Comparison of ENCODE assay signal across 8 mouse cellular contexts in genomic region chr14:55885114-55885790, GRCm38 (mm10). TPM values are rescaled to one million over a fixed set of nuclear protein-coding genes. Genes with fewer than 3 reads are reported as not detected.
DNase-seq lines count a peak whose midpoint lies in the region; ATAC-seq and TF ChIP-seq lines count a peak whose summit lies in the region.

No protein-coding gene starts in this region.

- H3K4me2 ChIP-seq in embryonic facial prominence, embryonic 13.5 days = peak overlapping the region; percentile 88
- peak overlapping the region; percentile 71 for H3K4me2 ChIP-seq in hindbrain, embryonic 14.5 days (replicated peaks)

- peak; percentile 56 for DNase-seq in kidney, adult 18-20 months
- no peak for DNase-seq in kidney, postnatal 4 days
- no peak for DNase-seq in hindbrain, embryonic 14.5 days (ENCODE audit: low spot score)
- no peak for DNase-seq in urinary bladder, postnatal 36 days (ENCODE audit: low spot score in 2 of 2)
- no peak for DNase-seq in gastrocnemius, postnatal 36 days

- H3K4me1 ChIP-seq in E14TG2a.4 (replicated peaks; ENCODE audit: low read depth, low read length) = peaks cover 66% of the 10 kb centered on the region
- H3K4me1 ChIP-seq in embryonic facial prominence, embryonic 13.5 days = peaks cover 39% of the 10 kb centered on the region
- peaks cover 10% of the 10 kb centered on the region for H3K4me1 ChIP-seq in hindbrain, embryonic 14.5 days (replicated peaks; ENCODE audit: control insufficient read depth, insufficient read depth, low read length)

- no peaks in the 10 kb centered on the region for H3K9me3 ChIP-seq in E14TG2a.4 (ENCODE audit: low read length)
- H3K9me3 ChIP-seq in embryonic facial prominence, embryonic 13.5 days = no peaks in the 10 kb centered on the region
- H3K9me3 ChIP-seq in hindbrain, embryonic 14.5 days (ENCODE audit: control insufficient read depth, low read length) = no peaks in the 10 kb centered on the region

- H3K36me3 ChIP-seq in E14TG2a.4 (ENCODE audit: insufficient read depth, low read length) = peaks cover 42% of the 10 kb centered on the region
- peaks cover 40% of the 10 kb centered on the region for H3K36me3 ChIP-seq in embryonic facial prominence, embryonic 13.5 days
- peaks cover 33% of the 10 kb centered on the region for H3K36me3 ChIP-seq in hindbrain, embryonic 14.5 days (replicated peaks; ENCODE audit: control insufficient read depth, insufficient read depth)

- under 1% methylated on average over 24 of the region's 30 CpGs for WGBS in embryonic facial prominence, embryonic 13.5 days
- WGBS in hindbrain, embryonic 14.5 days = 1% methylated on average over 18 of the region's 30 CpGs

- H3K4me3 ChIP-seq in E14TG2a.4 (replicated peaks; ENCODE audit: low read length) = peak overlapping the region; percentile 84
- peak overlapping the region; percentile 77 for H3K4me3 ChIP-seq in embryonic facial prominence, embryonic 13.5 days
- H3K4me3 ChIP-seq in hindbrain, embryonic 14.5 days (replicated peaks; ENCODE audit: low read length) = peak overlapping the region; percentile 72

- H3K27me3 ChIP-seq in E14TG2a.4 (ENCODE audit: insufficient read depth, low read length) = peaks cover 22% of the 10 kb centered on the region
- no peaks in the 10 kb centered on the region for H3K27me3 ChIP-seq in embryonic facial prominence, embryonic 13.5 days
- no peaks in the 10 kb centered on the region for H3K27me3 ChIP-seq in hindbrain, embryonic 14.5 days (ENCODE audit: control insufficient read depth, insufficient read depth, low read length)

- H3K9ac ChIP-seq in embryonic facial prominence, embryonic 13.5 days = peak overlapping the region; percentile 91
- H3K9ac ChIP-seq in hindbrain, embryonic 14.5 days = peak overlapping the region; percentile 75

- peak; percentile 50; the same call in 1 of the 2 replicates for ATAC-seq in embryonic facial prominence, embryonic 13.5 days (ENCODE audit: insufficient number of reproducible peaks, insufficient read depth, low FRiP score, low TSS enrichment, low read depth)
- peak; percentile 72 for ATAC-seq in hindbrain, embryonic 14.5 days (ENCODE audit: low FRiP score)
- 0 out of 2 replicates have a peak, but pooled peaks have one; percentile 6 for ATAC-seq in megakaryocyte progenitor cell, adult 5-6 weeks (replicated peaks; ENCODE audit: poor library complexity)

- peak overlapping the region; percentile 95 for H3K27ac ChIP-seq in embryonic facial prominence, embryonic 13.5 days
- peak overlapping the region; percentile 71 for H3K27ac ChIP-seq in hindbrain, embryonic 14.5 days

- TF ChIP-seq CTCF in E14TG2a.4 (conservative IDR thresholded peaks at IDR 0.05; ENCODE audit: low read length) = no peak

- intact Hi-C loops in gastrocnemius, postnatal 36 days (cut with DNase I) = no loop called here

RNA-seq across cellular contexts. Expression of gene Khnyn, which starts 0.5 kb away (rescaled TPM):
- polyA plus RNA-seq in embryonic facial prominence, embryonic 13.5 days (2015; fragmentation: Nextera tagmentation; extraction: Ambion mirVana) = 21.0 and 22.0 TPM in 2 replicates
- polyA plus RNA-seq in hindbrain, embryonic 14.5 days (2014; fragmentation: Nextera tagmentation; extraction: Ambion mirVana) = 6.6 and 7.0 TPM in 2 replicates
- total RNA-seq in megakaryocyte progenitor cell, adult 5-6 weeks (2015) = 4.6 and 6.1 TPM in 2 replicates
- 14.3 and 15.3 TPM in 2 replicates for total RNA-seq in megakaryocyte progenitor cell, adult 5-6 weeks (2017)
- 1 to 10 TPM; 6.0 to 7.5 TPM for total RNA-seq in gastrocnemius, postnatal 36 days (2021)

RNA-seq across cellular contexts. Expression of gene Cbln3, which starts 1.1 kb away (rescaled TPM):
- polyA plus RNA-seq in embryonic facial prominence, embryonic 13.5 days (2015; fragmentation: Nextera tagmentation; extraction: Ambion mirVana) = 0.28 and 0.30 TPM in 2 replicates
- 0.51 and 0.56 TPM in 2 replicates for polyA plus RNA-seq in hindbrain, embryonic 14.5 days (2014; fragmentation: Nextera tagmentation; extraction: Ambion mirVana)
- total RNA-seq in megakaryocyte progenitor cell, adult 5-6 weeks (2015) = 0.17 TPM in 1 of 2 replicates, not detected in the other
- total RNA-seq in megakaryocyte progenitor cell, adult 5-6 weeks (2017) = 0.07 TPM in 1 of 2 replicates, not detected in the other
- total RNA-seq in gastrocnemius, postnatal 36 days (2021) = not detected

RNA-seq across cellular contexts. Expression of gene Sdr39u1, which starts 14.8 kb away (rescaled TPM):
- 79.8 and 85.5 TPM in 2 replicates for polyA plus RNA-seq in embryonic facial prominence, embryonic 13.5 days (2015; fragmentation: Nextera tagmentation; extraction: Ambion mirVana)
- polyA plus RNA-seq in hindbrain, embryonic 14.5 days (2014; fragmentation: Nextera tagmentation; extraction: Ambion mirVana) = 131 and 138 TPM in 2 replicates
- 11.7 and 18.2 TPM in 2 replicates for total RNA-seq in megakaryocyte progenitor cell, adult 5-6 weeks (2015)
- 4.2 and 6.9 TPM in 2 replicates for total RNA-seq in megakaryocyte progenitor cell, adult 5-6 weeks (2017)
- total RNA-seq in gastrocnemius, postnatal 36 days (2021) = 100 to 1,000 TPM; 111 to 122 TPM

RNA-seq across cellular contexts. Expression of gene Nynrin, which starts 31.4 kb away (rescaled TPM):
- 27.8 and 28.1 TPM in 2 replicates for polyA plus RNA-seq in embryonic facial prominence, embryonic 13.5 days (2015; fragmentation: Nextera tagmentation; extraction: Ambion mirVana)
- 10.8 and 11.7 TPM in 2 replicates for polyA plus RNA-seq in hindbrain, embryonic 14.5 days (2014; fragmentation: Nextera tagmentation; extraction: Ambion mirVana)
- 2.8 and 3.9 TPM in 2 replicates for total RNA-seq in megakaryocyte progenitor cell, adult 5-6 weeks (2015)
- 1.9 and 2.7 TPM in 2 replicates for total RNA-seq in megakaryocyte progenitor cell, adult 5-6 weeks (2017)
- total RNA-seq in gastrocnemius, postnatal 36 days (2021) = 1 to 10 TPM; 2.1 to 2.7 TPM

RNA-seq across cellular contexts. Expression of gene Cma1, which starts 59.2 kb away (rescaled TPM):
- polyA plus RNA-seq in embryonic facial prominence, embryonic 13.5 days (2015; fragmentation: Nextera tagmentation; extraction: Ambion mirVana) = 12.4 and 28.3 TPM in 2 replicates
- polyA plus RNA-seq in hindbrain, embryonic 14.5 days (2014; fragmentation: Nextera tagmentation; extraction: Ambion mirVana) = 0.60 TPM in 1 of 2 replicates, not detected in the other
- total RNA-seq in megakaryocyte progenitor cell, adult 5-6 weeks (2015) = not detected in 2 replicates
- not detected in 2 replicates for total RNA-seq in megakaryocyte progenitor cell, adult 5-6 weeks (2017)
- 1 to 10 TPM; 2.3 to 2.7 TPM for total RNA-seq in gastrocnemius, postnatal 36 days (2021)

Comparison
In these comparisons a context has a peak if more than half of its experiments do, and no peak if none do; other contexts are left out.
1. ATAC-seq: peak in every context shown above with its lines; median percentile 72 in hindbrain, embryonic 14.5 days; 50 in embryonic facial prominence, embryonic 13.5 days; 6 in megakaryocyte progenitor cell, adult 5-6 weeks.
2. RNA of gene Sdr39u1, which starts 14.8 kb away (total RNA-seq): 111 to 122 TPM in gastrocnemius, postnatal 36 days; 4.2 to 18.2 TPM in megakaryocyte progenitor cell, adult 5-6 weeks; every median in the first group is over 4 times any median in the second.
3. Peak in every context shown above with its lines, with median percentiles within 50 percentile points of each other: H3K4me3 ChIP-seq.